Mouse (Mus musculus) kidney, postnatal 4 days (tissue): ENCODE measurements around the gene Axin1.
A peak's percentile ranks its signal among the peaks of the same experiment; 100 is the strongest.

Experiments
- DNase-seq, 2 experiments: peaks; one replicate each; pipeline ENCODE4 v3.0.0; 2021; ENCODE audit warnings: mixed read lengths in 2 of 2

The Axin1 gene

DNA sequence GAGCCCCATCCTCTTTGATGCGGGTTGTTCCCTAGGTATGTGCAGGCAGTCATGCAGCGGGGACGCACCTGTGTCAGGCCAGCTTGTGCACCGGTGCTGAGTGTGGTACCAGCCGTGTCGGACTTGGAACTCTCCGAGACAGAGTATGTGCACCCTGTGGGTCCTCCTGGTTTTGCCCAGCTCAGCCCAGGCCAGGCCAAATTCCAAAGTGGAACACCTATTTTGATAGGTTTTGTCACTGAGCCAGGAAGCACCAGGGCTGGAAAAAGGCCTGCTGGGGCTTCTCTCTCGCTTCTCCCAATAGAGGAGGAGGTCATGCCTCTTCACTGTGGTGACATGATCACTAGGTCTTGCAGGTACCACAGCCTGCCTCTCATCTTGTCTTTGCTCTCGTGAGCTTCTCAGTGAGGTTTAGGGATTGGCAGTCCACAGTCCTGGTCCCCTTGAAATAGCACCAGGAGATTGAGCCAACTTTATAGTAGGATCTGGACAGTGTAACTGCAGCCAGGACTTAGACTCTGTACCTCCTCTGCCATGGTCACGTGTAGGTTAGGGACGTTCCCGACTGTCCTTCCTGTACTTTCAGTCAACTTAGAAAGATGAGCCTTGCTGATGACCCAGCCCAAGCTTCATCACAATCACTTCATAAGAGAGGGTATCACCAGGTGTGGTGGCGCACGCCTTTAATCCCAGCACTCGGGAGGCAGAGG, 54.1 kb downstream of the Axin1 start:
- no peak for DNase-seq

DNA sequence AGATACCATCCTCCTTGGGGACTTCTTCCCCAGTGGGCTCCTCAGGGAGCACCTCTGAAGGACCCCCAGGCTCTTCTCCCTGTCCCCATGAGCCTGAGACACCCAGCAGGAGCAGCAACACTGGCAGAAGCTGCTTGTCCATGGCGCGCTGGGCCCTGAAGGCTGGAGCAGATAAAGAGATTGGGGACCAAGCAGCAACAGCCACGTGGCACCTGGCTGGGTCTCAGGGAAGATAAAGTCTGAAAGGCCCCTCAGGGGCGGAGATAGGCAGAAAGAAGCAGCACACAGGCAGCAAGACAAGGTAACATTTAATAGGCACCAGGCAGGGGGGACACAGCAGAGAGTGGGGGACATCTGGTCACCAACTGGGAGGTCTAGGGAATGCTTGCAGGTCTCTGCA, 60.4 kb downstream of the Axin1 start, which contains the start of gene Pdia2:
Gene Pdia2 (minus strand): TSS at position 196 of the 400 bp plus-strand sequence.
- no peak for DNase-seq

DNA sequence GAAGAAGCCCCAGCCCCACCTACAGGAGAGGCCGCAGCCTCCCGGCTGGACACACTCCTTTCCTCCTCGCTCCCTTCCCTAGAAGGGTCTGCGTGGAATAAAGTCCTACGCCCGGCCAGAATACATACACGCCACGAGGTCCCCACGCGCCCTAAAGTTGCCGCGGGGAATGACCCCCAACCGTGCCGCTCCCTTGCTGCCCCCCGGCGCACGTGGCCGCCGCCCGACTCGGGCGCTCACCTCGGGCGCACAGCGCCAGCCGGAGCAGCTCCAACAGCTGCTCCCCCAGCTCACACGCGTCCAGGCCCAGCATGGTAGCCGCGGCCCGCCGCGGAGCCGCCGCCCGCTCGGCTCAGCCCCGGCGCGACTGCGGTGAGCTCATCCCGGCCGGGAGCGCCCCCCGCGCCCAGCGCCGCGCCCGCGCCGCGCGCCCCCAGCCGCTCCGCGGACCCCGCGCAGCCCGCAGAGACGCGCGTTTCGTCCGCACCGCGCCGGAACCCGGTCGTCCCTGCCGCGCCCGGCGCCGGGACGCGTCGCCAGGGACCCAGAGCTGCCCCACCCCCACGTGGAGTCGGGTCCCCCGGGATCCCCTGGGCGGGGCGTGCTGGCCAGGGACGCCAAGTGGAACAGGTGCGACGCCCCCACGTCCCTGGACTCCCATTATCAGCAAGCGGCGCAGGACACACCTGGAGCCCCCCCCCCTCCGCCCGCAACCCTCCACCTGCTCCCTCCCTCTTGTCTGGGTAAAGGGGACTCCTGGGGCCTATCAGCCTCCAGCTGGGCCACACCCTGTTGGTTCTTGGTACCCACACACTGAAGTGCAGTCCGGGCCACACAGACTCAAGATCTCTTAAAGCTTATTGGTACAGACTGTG, 62.6 kb downstream of the Axin1 start:
- DNase-seq: peak; percentile 32 to 51

DNA sequence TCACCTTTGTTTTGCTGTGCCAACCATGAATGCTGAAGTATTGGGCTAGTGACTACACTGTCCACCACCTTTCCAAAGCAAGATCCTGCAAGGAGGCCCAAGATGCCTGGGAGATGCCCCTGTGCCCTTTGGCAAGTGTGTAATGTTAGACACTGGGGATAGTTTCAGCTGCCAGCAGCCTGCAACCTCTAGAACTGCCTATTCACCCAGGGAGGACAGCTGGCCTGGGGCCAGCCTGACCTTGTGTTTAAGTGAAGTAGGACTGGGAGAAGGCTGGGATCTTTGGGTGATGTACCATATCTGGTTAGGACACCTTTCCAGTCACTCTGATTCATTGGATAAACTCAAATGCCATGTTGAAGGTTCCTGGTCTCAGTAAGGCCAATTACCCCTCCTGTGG, 63.5 kb downstream of the Axin1 start:
- no peak for DNase-seq

DNA sequence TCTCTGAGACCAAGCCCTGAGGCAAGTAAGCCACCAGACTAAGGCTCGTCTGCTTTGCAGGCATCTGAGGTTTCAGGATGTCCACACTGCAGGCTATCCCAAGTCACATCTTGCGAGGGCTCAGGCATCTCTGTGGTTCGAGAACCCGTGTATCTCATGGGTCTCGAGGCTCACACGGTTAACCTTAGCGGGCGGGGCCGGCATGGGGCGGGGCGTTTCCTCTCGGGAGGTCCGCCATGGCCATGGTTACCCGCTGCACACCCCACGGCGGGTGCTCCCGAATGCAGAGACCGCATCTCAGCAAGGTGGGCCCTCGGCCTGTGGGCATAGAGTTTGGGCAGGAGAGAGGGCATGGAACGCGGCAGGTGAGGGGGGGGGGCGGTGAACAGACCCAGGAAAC, 64.2 kb downstream of the Axin1 start, which contains the start of gene Rgs11:
Gene Rgs11 (plus strand): TSS at position 215 of the 400 bp plus-strand sequence.
- peak; percentile 48 to 52 for DNase-seq

DNA sequence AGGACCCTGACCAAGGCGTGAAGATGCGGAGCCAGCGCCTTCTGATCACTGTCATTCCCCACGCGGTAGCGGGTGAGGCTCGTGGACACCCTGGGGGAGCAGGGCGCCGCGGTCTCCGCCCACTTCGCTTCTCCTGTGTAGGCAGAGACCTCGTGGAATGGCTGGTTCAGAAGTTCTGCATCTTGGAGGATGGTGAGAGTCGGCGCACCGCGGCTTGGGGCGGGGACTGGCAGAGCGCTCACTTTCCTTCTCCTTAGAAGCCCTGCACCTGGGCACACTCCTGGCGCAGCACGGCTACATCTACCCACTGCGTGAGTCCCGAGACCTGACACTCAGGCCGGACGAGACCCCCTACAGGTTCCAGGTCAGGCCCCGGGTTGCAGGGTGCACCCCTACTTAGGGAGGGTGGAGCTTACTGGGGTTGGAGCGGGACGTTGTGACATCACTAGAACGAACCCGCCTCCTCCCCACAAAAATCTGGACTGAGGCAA, 64.9 kb downstream of the Axin1 start:
- peak; percentile 44 to 55 for DNase-seq

DNA sequence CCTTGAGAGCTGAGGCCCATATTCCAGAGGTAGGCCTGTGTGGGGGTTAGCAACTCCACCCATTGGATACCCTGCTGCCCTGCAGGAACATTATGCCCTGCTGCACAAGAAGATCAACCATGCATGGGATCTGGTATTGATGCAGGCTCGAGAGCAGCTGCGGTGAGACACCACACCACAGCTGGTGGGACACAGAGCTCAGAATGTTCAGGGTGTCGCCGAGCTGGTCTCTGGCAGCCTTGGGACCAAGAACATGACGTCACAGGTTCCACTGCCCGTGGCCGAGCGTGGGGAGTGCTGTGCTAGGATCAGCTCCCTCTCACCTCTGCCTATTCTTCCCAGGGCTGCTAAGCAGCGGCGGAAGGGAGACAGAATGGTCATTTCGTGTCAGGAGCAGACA, 66.3 kb downstream of the Axin1 start:
- DNase-seq: no peak

DNA sequence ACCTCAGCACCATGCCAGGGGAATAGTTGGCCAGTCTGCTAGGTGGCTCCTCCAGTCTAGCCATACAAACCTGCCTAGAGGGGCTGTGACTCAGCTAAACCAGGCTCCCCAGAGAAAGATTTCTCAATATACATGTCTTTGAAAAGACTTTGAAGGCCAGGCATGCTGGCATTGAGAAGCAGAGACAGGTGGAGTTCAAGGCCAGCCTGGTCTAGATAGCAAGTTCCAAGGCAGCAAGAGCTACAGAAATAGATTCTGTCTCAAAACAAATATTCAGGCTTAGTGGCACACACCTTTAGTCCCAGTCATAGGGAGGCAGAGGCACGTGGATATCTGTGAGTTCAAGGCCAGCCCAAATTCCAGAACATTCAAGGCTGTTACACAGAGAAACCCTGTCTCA, 67.9 kb downstream of the Axin1 start:
- DNase-seq: no peak

DNA sequence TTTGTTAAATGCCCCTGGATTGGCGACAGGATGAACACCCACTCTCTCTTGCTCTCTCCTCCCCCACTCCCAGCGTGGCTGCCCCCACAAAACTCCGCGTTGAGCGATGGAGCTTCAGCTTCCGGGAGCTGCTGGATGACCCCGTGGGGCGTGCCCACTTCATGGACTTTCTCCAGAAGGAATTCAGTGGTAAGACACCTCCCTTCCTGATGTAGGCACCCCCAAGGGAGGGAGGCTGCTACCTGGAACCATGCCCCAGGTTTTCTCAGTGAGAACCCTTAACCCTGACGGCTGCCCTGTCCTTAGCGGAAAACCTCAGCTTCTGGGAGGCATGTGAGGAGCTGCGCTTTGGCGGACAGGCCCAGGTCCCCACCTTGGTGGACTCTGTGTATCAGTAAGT, 69.2 kb downstream of the Axin1 start, which contains the start of gene Arhgdig:
Gene Arhgdig (minus strand): TSS at position 101 of the 400 bp plus-strand sequence.
- no peak for DNase-seq

DNA sequence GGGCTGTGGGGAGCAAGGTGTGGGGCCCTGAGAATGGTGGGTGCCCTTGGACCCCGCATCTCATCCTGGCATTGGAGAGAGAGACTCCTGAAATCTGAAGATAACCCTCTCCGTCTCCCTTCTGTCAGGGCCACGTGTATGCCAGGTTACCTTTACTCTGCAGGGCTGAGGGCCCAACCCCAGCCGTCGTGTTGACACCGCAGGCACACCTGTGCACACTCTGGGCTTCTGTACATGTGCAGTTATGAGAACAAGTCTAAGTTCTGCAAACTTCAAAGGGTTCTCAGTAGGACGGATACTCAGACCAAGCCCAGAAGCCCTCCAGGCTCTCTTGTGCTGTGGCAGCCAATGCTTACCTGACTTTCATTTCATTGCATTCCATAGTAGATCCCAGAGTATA, 73.8 kb downstream of the Axin1 start:
- no peak for DNase-seq

DNA sequence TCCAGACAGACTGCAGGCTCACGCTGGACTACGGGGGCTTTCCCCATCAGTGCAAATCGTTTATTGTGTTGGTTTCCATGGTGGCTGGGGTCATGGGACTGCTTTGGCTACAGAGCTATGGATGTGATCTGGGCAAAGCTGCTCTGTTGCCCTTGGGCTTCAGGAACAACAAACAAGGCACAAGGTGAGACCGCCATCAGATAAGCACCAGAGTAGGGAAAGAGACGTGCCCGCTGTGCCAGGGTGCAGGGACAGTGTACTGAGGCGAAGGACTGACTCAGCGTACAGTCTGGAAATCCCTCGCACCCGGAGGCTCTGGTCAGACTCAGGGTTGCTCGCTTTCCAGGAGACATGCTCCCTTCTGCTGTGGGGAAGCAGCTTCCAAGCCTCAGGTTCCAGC, 74.2 kb downstream of the Axin1 start:
- DNase-seq: no peak

DNA sequence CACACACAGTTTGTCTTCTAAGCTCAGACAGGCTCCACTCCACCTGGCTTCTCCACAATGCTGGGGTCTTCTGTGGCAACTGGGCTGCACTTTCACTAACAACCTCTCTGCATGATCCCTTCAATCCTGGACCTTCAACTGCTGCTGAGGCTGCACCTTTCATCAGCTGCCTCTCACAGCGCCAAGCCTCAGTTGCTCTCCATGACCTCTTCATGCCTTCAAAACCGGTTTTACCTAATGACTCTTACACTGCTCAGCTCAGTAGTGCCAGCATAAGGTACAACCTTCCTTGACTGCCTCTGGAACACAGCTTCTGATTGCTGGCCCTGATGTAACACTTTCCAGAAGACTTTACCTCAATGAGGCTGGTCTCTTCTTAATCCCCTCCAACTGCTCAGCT, 83.0 kb downstream of the Axin1 start:
- DNase-seq: no peak

DNA sequence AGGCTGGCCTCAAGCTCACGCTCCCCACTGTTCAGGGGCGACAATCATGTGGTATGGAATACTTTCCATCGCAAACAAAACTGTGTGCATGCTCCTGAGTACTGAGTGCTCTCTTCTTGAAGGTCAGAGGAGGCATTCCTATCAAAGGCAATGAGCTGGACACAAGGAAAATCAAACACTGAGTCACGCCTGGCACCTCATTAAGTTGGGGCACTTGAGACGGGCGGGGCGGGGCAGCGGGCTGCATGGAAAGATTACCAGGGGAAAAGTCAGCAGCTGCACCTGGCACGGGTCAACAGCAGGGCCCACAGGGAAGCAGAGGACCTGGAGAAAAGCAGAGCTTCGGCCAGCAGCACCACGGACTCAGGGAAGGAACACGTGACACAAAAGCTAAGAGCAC, 86.7 kb downstream of the Axin1 start:
- DNase-seq: peak; percentile 39 to 61

DNA sequence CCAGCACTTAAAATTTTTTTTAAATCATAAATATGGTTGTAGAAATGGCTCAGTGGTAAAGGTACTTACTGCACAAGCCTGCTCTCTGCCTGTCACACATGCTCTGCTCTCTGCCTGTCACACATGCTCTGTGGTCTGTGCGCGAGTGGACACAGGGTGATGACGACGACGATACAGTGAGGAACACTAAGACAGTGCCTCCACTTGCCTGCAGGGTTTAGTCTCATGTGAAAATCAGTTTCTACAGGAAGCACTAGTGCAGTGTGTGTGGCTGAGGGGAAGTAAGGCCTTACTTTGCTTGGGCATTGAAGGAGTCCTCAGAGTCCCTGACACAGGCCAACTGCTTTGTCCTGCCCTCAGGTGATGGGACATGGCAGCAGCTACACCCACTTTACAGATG, 91.3 kb downstream of the Axin1 start:
- DNase-seq: no peak

DNA sequence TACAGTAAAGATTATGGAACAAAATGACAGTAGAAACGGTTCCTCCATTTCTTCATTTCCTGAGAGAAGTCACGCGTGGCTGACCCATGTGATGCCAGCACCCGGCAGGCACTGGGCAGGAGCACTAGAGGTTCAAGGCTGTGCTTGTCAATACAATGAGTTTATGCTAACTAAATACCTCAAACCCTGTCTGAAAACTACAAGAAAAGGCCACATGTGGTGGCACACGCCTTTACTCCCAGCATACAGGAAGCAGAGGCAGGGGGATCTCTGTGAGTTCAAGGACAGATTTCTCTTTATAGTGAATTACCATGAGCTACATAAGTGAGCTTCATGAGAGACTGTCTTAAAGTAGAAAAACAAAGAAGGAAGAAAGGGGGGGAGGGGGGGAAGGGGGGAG, 92.7 kb downstream of the Axin1 start:
- no peak for DNase-seq

DNA sequence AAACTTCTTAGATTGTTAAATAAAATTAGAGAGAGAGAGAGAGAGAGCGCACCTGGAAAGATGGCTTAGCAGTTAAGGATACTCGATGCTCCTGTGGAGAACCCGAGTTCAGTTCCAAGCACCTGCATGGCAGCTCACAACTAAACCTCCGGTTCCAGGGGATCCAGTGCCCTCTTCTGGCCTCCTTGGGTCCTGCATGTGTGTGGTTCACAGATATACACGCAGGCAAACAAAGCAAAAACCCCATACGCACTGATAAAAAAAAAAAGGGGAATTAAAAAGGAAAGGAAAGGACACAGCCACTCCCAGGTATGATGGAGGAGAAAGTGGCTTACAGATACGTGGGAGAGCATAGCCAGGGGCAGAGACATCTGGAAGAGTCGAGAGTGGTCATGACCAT, 94.4 kb downstream of the Axin1 start:
- no peak for DNase-seq

DNA sequence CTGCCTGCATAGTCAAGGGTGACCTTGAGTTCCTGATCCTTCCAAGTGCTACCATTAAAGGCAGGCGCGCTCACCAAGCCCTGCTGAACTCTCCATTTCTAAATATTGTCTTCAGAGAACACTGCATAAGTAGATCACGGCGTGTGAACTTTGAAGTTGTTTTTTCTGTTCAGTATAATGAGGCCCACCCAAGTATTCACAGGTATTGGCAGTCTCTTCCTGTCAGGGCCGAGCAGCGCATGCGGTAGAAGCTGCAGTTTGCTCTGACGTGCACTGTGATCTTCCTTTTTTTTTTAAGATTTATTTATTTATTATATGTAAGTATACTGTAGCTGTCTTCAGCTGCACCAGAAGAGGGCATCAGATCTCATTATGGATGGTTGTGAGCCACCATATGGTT, 95.9 kb downstream of the Axin1 start:
- DNase-seq: no peak

DNA sequence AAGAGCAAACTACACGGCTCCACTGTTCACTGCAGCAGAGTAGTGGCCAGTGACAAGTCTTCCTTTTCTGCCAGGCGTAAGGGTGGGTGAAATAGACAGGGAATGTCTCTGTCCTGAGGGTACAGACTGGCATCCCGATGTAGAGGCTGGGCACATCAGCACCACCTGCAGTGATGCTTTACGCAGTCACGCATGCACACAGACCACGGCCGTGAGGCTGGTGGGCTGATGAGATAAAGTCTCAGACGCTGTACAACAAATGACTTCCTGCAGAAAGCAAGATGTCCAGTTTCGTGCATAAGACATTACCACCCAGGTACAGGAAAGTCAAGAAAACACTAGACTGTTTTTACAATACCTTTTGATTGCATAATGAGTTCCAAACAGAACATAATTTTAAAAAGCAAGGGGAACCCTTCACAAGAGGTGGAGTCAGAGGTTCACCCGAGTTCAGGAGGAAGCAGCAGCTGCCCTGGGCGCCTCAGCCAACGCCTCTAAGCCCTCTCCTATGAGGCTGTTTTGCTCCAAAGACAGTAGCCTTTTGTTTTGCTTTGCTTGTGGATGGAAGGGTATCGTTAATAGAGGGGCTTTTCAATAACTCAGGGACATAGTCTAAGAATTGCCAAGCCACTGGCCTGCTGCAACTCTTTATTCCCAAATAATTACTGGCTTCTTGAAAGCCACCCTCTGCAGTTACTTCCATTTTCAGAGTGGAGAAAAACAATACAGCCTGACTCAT, 96.8 kb downstream of the Axin1 start:
- no peak for DNase-seq

DNA sequence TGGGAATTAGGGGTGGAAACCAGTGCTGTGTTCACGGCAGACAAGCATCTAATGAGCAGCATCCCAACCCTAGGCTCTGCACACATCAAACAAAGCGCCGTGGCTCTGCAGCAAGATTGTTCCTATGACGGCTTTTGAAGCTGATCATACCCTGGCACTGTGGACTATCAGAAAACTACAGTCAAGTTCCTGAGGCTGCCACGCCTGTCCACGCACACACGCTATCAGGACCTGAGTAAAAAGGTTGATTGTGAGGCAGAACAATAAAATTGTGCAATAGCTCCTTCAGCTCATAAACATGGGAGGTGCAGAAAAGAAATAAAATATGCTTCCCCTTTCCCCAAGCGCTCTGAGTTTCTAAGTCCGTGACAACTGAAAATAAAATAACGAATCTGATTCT, 99.2 kb downstream of the Axin1 start:
- no peak for DNase-seq

DNA sequence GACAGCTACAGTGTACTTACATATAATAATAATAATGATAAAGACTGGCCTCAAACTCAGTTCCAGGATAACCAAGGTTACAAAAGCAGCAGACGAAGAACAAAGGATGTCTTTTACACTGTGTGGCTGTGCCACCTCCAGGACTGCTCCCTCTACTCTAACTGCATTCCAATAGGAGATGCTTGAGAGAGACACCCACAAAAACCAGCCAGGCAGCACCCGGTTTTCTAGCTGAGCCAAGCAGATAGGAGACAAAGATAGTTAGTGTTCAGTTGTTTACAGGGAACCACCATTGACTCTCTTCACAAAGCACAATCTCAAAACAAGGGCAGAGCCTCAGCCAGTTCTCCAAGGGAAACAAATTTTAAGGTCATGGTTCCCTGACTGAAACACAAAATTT, 101.1 kb downstream of the Axin1 start:
- DNase-seq: no peak

DNA sequence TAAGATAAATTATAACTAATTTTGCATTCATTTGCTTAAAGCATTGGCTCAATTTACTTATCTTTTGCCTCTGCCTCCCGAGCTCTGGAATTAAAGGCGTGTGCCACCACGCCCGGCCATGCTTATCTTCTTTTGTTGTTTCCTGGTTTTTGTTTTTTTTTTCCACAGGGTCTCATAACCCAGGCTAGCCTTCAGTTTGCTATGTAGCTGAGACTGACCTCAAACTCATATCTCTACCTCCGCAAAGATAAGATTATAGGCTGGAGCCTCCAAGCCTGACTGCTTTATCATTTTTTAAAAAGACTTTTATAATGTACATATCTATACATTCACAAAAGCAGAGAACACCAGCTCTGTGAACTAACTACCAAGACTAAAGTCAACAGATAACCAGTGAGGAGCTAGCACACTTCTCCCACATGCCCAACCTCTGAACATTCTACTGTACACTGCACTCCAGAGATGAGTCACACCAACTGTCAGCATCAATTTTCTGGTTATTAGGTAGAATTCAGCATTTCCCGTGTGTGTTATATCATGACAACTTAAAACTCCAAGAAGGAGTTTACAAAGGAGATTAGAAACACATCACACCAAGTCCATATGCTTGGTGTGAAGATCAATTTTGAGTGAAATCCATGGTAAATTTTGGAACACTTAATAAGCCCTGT, 101.8 kb downstream of the Axin1 start:
- no peak for DNase-seq

DNA sequence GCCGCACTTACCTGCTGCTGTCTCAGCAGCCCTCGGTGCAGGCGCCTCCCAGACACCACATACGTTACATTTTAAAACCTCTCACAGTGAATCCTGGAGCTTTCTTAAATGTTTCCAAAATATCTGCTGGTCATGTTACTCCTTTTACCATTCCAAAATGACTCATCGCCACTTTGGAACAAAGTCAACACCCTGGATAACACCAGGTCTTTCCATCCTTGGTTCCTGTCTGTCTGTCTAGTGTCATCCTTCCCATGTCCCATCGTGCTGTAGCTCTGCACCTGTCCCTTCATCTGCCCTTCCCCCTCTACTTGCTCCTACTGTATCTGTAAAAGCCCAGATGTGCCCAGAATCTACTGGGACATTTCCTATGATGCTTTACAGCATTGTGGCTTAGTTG, 102.5 kb downstream of the Axin1 start:
- DNase-seq: no peak
